Mouse (Mus musculus) heart, adult 9 months (tissue): ENCODE data around the gene Olfr1257.
"Not testable (repeated sequence)": the region's sequence is repeated elsewhere in the genome, so short reads cannot be mapped to it uniquely, and the experiment has no call there.

Experiments used
- DNase-seq, 2 experiments: peaks; one replicate each; pipeline ENCODE4 v3.0.0; 2022; ENCODE audit warnings: low spot score in 2 of 2

The Olfr1257 gene

DNA sequence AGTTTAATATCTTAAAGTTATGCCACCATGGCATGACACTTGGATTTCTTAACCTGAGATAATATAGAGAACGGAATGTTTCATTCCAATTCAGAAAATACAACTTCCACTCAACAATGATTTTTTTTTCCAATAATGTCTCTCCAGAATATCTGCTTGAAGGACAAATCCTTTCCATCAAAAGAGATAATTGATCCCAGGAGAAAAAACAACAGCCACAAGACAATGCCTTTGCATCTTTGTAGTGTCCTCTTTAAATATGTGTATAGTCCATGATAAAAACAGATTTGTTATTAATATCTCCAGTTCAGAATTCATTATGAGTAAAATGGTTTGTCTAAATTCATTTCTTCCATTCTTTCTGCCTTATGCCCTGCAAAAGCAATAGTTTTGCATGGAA is at the start of gene Olfr1257:
Gene Olfr1257, plus strand, starts transcription at position 301 of the 400 bp plus-strand sequence.
- DNase-seq: no peak

DNA sequence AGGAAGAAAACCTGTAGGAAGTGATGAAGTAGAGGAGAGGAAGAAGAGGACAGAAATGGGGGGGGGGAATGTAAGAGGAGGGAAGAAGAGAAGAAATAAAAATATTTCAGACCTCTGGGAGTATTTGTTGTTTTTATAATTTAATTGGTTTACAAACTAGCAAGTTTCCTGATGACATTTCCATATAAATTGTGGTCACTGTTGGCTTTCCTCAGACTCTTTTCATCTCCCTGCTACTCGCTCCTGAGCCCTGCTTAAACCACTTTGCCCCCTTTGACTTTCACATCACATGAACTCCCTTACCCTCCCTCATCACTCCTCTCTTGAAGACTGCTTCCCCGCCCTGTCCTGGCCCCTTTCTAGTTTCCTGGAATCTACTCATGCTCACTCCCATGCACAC is 36.8 kb upstream of the Olfr1257 start, which contains the start of gene Olfr1256:
Gene Olfr1256, minus strand, starts transcription at position 101 of the 400 bp plus-strand sequence.
- DNase-seq: no peak

DNA sequence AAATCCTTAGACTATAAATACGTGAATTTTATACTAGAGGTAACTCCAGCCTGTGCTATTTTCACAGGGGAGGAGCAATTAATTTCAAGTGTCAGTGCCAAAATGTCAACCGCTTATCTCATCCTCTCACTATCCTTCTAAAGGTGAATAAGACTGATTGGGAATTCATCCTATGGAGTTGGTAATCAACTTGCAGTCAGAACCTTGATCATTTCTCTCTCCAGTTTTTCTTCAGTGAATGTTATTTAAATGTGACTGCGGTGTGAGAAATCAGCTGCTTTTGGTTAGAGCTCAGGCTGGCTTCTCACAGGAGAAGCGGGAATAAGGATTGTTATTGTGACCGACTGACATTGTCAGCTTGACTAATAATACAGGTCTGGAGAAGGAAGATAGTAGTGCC is 30.1 kb upstream of the Olfr1257 start, which contains the start of gene Olfr48:
Gene Olfr48, minus strand, starts transcription at position 101 of the 400 bp plus-strand sequence.
- no peak for DNase-seq

DNA sequence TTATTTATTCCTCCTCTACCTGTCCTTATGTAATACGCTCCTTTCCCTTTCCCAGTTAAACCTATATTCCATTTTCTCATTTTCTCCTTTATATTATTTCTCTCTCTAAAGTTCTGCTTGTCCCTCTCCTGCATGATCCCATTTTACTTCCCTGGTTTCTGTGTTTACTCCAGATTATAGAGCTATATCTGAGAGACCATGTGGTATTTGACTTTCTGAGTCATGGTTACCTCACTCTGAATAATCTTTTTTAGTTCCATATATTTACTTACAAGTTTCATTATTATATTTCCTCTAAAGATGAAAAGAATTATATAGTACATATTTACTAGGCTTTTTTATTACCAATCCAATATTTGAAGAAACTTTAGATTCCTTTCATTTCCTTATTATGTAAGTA is 29.0 kb upstream of the Olfr1257 start:
- DNase-seq: no peak

DNA sequence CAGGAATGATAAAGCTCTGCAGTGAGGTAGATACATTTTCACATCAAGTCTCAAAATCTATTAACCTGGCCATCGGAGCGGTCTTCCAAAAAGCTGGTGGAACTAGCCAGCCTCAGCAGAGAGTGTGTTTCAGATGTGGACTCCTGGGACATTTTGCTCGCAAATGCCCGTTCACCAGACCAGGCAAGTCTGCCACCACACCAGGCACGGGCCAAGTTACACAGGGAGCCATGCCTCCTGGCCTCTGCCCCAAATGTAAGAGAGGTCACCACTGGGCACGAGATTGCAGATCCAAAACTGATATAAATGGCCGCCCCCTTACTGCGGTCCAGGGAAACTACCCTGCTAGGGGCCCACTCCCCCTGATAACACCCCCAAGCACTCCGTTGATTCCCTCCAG is 34.4 kb downstream of the Olfr1257 start:
- not testable (repeated sequence) for DNase-seq

DNA sequence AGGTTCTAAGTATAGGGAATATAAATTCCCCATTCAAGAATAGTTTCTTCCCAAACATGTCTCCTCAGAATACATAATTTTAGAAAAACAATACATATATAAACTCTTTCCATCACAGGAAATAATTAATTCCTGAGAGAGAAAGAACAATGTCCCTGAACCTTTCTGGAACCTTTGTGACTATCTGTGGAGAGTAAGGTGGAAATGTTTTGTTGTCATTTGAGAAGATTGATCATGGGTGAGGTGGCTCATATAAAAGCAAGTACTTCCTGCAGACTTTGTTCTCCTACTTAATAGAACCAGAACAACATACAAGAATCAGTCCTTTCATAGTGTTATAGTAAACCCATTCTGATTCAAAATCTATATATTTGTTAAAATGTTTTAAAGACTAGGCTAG is 48.8 kb downstream of the Olfr1257 start, which contains the start of gene Olfr1258:
Gene Olfr1258, plus strand, starts transcription at position 301 of the 400 bp plus-strand sequence.
- DNase-seq: no peak
